Mouse (Mus musculus) hindbrain, embryonic 10.5 days (tissue): ENCODE measurements around the gene Pappa2. TPM values are rescaled to one million over a fixed set of nuclear protein-coding genes. Genes with fewer than 3 reads are reported as not detected.

ENCODE experiments used
- DNase-seq: peaks from one replicate; pipeline ENCODE4 v3.0.0-alpha.2; 2017; ENCODE audit warnings: low spot score
- H3K27ac ChIP-seq: fragments of 300-500 bp; sonication (generic); 2 replicates; pipeline ENCODE4 v1.5.1; 2016; ENCODE audit warnings: mild to moderate bottlenecking, moderate library complexity
- H3K27me3 ChIP-seq: fragments of 300-500 bp; sonication (generic); 2 replicates; pipeline ENCODE4 v1.6.1; 2016; ENCODE audit warnings: mild to moderate bottlenecking; ENCODE audit not compliant: poor library complexity, insufficient read depth, severe bottlenecking
- H3K36me3 ChIP-seq: fragments of 300-500 bp; sonication (generic); 2 replicates; pipeline ENCODE4 v1.6.1; 2016; ENCODE audit warnings: mild to moderate bottlenecking, moderate library complexity
- H3K4me1 ChIP-seq: fragments of 300-500 bp; sonication (generic); replicated peaks from 2 replicates; pipeline ENCODE4 v1.6.1; 2016; ENCODE audit warnings: mild to moderate bottlenecking
- H3K4me3 ChIP-seq: fragments of 300-500 bp; sonication (generic); 2 replicates; pipeline ENCODE4 v1.5.1; 2016; ENCODE audit warnings: mild to moderate bottlenecking, moderate library complexity
- H3K9me3 ChIP-seq: fragments of 300-500 bp; sonication (generic); 2 replicates; pipeline ENCODE4 v1.6.1; 2016; ENCODE audit warnings: mild to moderate bottlenecking, moderate library complexity
- WGBS: fragments of 180-500 bp; shearing (Covaris S2); methylation state at CpG from one replicate; pipeline ENCODE4 v1.1.7; 2016; 5-methylcytosine and 5-hydroxymethylcytosine counted together
- polyA plus RNA-seq: library from polyadenylated mRNA; unstranded; fragments of >200 nt; fragmentation: Nextera tagmentation; extraction: Ambion mirVana; gene quantifications from 2 replicates; pipeline ENCODE4 v1.2.1, GENCODE M21; 2016

Gene Pappa2
- polyA plus RNA-seq, 1 experiment from 2014 or later, result 1.0 TPM

DNA sequence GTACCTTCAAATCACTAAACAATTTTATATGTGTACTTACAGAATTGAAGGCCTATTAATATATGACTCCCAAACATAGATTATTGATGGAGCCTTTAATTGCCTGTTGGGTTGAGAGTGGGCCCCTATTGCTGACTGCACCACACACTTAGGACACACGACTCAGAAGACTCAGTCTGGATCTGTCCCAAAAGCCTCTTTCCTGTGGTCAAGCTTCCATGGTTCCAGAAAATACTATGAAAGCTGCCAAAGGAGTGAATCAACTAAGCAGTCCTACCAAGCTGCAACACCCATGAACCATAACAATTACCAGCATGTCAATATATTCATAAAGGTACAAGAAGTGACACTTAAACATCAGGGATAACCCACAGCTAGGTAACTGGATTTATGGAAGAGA is 106.7 kb downstream of the Pappa2 start:
- Histone ChIP-seq H3K4me3 (no peak overlapping the region), H3K27ac (no peak overlapping the region), H3K4me1 (no peaks in the 10 kb centered on the region), H3K27me3 (no peaks in the 10 kb centered on the region), H3K36me3 (no peaks in the 10 kb centered on the region), H3K9me3 (no peaks in the 10 kb centered on the region)
- 70% methylated on average over 1 of the region's 1 CpGs for WGBS
- DNase-seq, result no peak

DNA sequence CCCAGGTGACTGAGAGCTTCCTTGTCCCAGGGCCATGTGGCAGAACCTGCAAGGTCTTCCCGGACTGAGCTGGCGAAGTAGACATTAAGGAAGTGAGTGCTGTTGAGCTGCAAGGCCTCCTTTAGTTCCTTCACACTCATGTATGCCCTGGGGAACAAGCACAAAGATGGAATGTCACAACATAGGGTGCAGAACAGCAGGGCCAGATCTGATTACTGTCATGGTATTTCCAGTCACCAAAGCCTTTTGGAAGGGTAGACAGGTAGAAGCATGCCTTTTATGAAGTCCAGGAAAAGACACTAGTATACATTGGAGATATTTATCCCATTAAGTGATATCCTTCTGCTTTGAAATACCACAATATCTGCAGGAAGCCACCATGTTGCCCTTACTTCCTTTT is 108.9 kb downstream of the Pappa2 start:
- Histone ChIP-seq H3K27ac (no peak overlapping the region), H3K4me3 (no peak overlapping the region), H3K4me1 (no peaks in the 10 kb centered on the region), H3K36me3 (no peaks in the 10 kb centered on the region), H3K27me3 (no peaks in the 10 kb centered on the region), H3K9me3 (no peaks in the 10 kb centered on the region)
- DNase-seq, result no peak
- WGBS, result 93% methylated on average over 2 of the region's 2 CpGs

DNA sequence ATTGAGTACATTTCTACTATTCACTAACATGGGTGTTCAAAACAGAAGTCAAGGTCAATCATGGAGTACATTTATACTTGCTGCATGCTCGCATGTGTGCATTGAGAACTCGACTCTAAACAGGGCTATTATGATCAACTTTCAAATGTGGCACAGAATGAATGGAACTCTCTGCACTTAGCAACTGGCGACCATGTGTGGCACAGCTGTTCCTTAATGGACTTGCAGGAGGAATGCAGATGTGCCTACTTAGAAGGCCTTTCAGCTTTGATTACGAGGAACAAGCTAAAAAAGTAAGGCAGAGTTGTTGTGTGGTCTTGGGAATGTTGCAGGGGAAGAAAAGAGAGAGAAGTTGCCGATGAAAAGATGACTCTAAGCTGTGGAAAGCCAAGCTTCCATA is 120.1 kb downstream of the Pappa2 start:
- WGBS, result 76% methylated on average over 5 of the region's 5 CpGs
- H3K27ac ChIP-seq, result no peak overlapping the region
- no peaks in the 10 kb centered on the region for H3K4me1 ChIP-seq
- H3K4me3 ChIP-seq, result no peak overlapping the region
- no peaks in the 10 kb centered on the region for H3K36me3 ChIP-seq
- no peaks in the 10 kb centered on the region for H3K9me3 ChIP-seq
- no peak for DNase-seq
- H3K27me3 ChIP-seq, result no peaks in the 10 kb centered on the region

- H3K36me3 ChIP-seq, result no peaks in the 10 kb centered on the region
- no peak overlapping the region for H3K27ac ChIP-seq
- H3K9me3 ChIP-seq, result no peaks in the 10 kb centered on the region
- H3K4me3 ChIP-seq, result no peak overlapping the region
- WGBS, result 63% methylated on average over 5 of the region's 5 CpGs
- H3K27me3 ChIP-seq, result no peaks in the 10 kb centered on the region
- no peaks in the 10 kb centered on the region for H3K4me1 ChIP-seq
- DNase-seq, result peak; percentile 3
Observed at GRCm38 (mm10) chr1:158853936-158854882, 126.1 kb downstream of the Pappa2 start.

DNA sequence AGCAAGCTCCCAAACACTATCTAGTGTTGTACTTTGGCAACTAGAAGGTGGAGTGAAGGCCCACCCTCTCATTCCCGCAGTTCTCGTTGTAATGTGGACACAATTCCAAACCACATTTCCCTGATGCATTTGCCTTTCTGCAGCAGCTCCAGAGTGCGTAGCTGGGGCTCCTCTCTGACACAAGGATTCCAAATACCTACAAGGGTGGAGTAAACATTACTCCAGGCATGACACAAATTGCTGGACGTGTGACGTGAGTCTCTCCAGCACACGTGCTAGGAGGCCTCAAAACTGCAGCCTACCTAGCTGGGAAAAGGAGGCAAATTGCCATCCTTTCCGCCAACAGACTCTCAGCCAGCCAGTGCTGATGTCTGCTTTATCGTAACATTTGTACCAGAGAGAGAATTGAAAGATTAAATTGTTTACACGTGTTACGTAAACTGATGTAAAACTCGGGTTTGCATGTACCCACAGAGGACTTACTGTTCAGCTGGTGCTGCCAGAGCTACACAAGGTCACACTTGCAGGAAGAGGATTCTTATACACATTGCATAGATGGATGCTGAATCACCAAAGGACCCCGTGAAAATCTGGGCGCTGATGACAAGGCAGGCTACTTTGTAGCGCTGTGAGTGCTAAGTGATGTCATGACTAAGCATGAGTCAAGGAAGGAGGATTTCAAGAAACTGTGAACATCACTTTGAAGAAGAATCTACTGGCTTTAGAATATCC is 127.3 kb downstream of the Pappa2 start:
- no peaks in the 10 kb centered on the region for H3K9me3 ChIP-seq
- WGBS, result 87% methylated on average over 14 of the region's 14 CpGs
- no peaks in the 10 kb centered on the region for H3K36me3 ChIP-seq
- no peak for DNase-seq
- no peak overlapping the region for H3K27ac ChIP-seq
- H3K27me3 ChIP-seq, result no peaks in the 10 kb centered on the region
- H3K4me3 ChIP-seq, result no peak overlapping the region
- no peaks in the 10 kb centered on the region for H3K4me1 ChIP-seq

DNA sequence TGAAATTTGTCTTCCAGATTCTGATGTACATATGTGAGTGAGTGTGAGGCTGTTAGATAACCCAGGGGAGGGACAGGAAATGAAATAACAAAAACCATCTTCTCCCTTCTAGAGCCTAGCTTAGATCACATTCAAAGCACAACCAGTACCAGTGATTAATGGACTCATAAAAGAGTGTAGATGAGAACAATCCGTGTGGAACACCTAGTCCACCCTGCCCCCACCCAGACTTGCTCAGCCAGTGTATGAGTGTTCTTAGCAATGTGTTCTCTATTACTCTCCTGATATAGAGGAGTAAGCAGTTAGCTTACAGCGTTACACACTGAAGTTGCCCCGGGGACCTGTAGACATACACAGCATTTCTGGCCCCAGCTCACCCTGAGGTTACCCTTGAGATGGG is 129.8 kb downstream of the Pappa2 start:
- no peaks in the 10 kb centered on the region for H3K4me1 ChIP-seq
- no peak overlapping the region for H3K27ac ChIP-seq
- no peak for DNase-seq
- H3K36me3 ChIP-seq, result no peaks in the 10 kb centered on the region
- H3K4me3 ChIP-seq, result no peak overlapping the region
- no peaks in the 10 kb centered on the region for H3K9me3 ChIP-seq
- WGBS, result 87% methylated on average over 3 of the region's 3 CpGs
- H3K27me3 ChIP-seq, result no peaks in the 10 kb centered on the region

- Histone ChIP-seq H3K27me3 (no peaks in the 10 kb centered on the region), H3K36me3 (no peaks in the 10 kb centered on the region), H3K27ac (no peak overlapping the region), H3K4me1 (no peaks in the 10 kb centered on the region), H3K4me3 (no peak overlapping the region), H3K9me3 (no peaks in the 10 kb centered on the region)
- no peak for DNase-seq
- WGBS, result 67% methylated on average over 10 of the region's 10 CpGs
Observed at GRCm38 (mm10) chr1:158844604-158845003, 135.7 kb downstream of the Pappa2 start.

DNA sequence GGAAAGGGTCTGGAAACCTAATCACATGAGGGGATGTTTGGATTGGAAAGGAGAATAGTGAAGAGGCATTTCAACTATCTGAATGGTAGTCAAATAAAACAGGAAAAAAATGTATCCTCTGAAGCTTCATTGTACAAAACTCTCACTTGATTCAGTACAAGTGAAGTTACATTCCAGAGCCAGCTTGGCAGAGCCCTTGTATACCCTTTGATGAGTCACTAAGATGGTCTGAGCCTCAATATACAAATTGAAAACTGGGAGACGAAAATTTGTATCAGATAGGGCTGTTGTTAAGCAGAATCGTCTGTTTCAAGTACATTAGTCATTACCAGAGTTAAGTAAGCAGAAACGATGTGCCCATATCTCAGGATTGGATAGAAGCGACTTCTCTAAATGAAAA is 143.1 kb downstream of the Pappa2 start:
- 87% methylated on average over 4 of the region's 4 CpGs for WGBS
- Histone ChIP-seq H3K27ac (no peak overlapping the region), H3K9me3 (no peaks in the 10 kb centered on the region), H3K4me1 (no peaks in the 10 kb centered on the region), H3K4me3 (no peak overlapping the region), H3K36me3 (no peaks in the 10 kb centered on the region), H3K27me3 (no peaks in the 10 kb centered on the region)
- DNase-seq, result no peak

DNA sequence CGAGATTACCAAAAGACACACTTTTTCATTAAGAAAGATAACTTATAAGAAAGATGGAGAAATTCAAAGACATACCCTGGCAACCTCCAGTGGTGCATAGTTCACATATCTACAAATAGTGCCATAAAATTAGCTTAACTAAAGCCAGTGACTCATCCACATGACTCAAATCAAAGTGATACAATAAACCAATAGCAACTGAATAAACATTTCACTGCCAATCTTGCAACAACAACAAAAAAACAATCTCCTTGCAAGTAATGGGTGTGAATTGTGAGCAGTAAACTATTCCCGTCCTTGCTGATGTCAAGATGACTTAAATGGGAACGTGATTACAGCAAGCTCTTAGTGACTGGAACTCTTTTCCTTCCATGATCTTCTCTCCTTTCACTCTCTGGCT is 150.1 kb downstream of the Pappa2 start:
- Histone ChIP-seq H3K36me3 (no peaks in the 10 kb centered on the region), H3K4me1 (no peaks in the 10 kb centered on the region), H3K27me3 (no peaks in the 10 kb centered on the region), H3K27ac (no peak overlapping the region), H3K9me3 (no peaks in the 10 kb centered on the region), H3K4me3 (no peak overlapping the region)
- no peak for DNase-seq
- 85% methylated on average over 3 of the region's 3 CpGs for WGBS

GRCm38 (mm10) chr1:158827931-158828330 is 152.4 kb downstream of the Pappa2 start:
- no peaks in the 10 kb centered on the region for H3K27me3 ChIP-seq
- H3K4me3 ChIP-seq, result no peak overlapping the region
- no peaks in the 10 kb centered on the region for H3K4me1 ChIP-seq
- H3K36me3 ChIP-seq, result no peaks in the 10 kb centered on the region
- DNase-seq, result no peak
- H3K9me3 ChIP-seq, result no peaks in the 10 kb centered on the region
- no peak overlapping the region for H3K27ac ChIP-seq

GRCm38 (mm10) chr1:158819676-158820075 is 160.6 kb downstream of the Pappa2 start:
- no peak overlapping the region for H3K27ac ChIP-seq
- no peak for DNase-seq
- no peaks in the 10 kb centered on the region for H3K9me3 ChIP-seq
- 97% methylated on average over 2 of the region's 2 CpGs for WGBS
- H3K4me1 ChIP-seq, result no peaks in the 10 kb centered on the region
- H3K36me3 ChIP-seq, result no peaks in the 10 kb centered on the region
- H3K4me3 ChIP-seq, result no peak overlapping the region
- H3K27me3 ChIP-seq, result no peaks in the 10 kb centered on the region

DNA sequence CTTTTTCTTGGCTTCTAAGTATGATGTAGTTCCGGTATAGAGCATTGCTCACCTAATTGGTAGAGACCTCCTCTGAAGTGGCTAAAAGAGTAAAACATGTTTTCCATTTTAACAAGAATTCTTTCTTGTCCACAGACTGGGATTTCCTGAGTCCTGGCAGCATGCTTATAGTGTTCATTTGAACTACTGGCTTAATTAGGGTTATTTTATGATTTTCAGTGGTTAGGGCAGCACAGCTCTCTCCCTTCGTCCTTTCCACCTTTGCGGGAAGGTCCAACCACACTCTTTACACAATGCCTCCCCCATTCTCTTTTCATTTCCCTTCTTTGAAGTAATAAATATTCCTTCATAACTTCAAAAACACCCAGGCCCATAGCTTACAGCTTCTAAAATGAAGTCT is 163.8 kb downstream of the Pappa2 start:
- no peak overlapping the region for H3K4me3 ChIP-seq
- no peak overlapping the region for H3K27ac ChIP-seq
- no peaks in the 10 kb centered on the region for H3K36me3 ChIP-seq
- no peaks in the 10 kb centered on the region for H3K4me1 ChIP-seq
- DNase-seq, result no peak
- H3K27me3 ChIP-seq, result no peaks in the 10 kb centered on the region
- 96% methylated on average over 3 of the region's 3 CpGs for WGBS
- H3K9me3 ChIP-seq, result no peaks in the 10 kb centered on the region

DNA sequence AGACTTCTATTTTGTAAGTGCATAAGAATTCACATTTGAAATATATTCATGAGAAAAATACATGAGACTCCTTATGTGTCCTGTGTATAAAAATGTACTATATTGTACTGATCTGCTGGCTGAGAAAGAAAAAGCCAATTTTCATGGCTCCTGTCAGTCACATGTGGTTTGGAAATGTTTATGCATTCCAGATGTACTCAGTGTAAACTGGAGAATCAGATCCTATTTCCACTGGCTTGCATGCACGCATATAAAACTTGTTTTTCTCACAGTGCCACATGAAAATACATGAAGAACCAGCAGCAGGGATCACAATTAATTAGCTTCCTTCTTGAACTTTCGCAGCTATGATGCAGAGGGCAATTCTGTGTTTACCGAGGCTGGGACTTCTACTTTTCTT is 168.4 kb downstream of the Pappa2 start:
- H3K27me3 ChIP-seq, result no peaks in the 10 kb centered on the region
- H3K36me3 ChIP-seq, result no peaks in the 10 kb centered on the region
- WGBS, result 71% methylated on average over 3 of the region's 3 CpGs
- no peak overlapping the region for H3K4me3 ChIP-seq
- no peaks in the 10 kb centered on the region for H3K4me1 ChIP-seq
- H3K27ac ChIP-seq, result no peak overlapping the region
- no peaks in the 10 kb centered on the region for H3K9me3 ChIP-seq
- DNase-seq, result no peak
